Mouse (Mus musculus) brain, embryonic 18.5 days (tissue): ENCODE results near the gene Otub1.

ENCODE experiments used
- DNase-seq: peaks from one replicate; pipeline ENCODE4 v3.0.0-alpha.2; 2012; ENCODE audit warnings: low read depth, low spot score

Otub1 gene

GRCm38 (mm10) chr19:7177804-7178511 lies 28.2 kb downstream of the Otub1 start:
- DNase-seq = no peak

GRCm38 (mm10) chr19:7176041-7176696 lies 29.9 kb downstream of the Otub1 start:
- DNase-seq = no peak

GRCm38 (mm10) chr19:7172051-7172866 lies 33.9 kb downstream of the Otub1 start:
- DNase-seq = peak; percentile 67

- DNase-seq = no peak
Observed at GRCm38 (mm10) chr19:7171447-7171846, 34.7 kb downstream of the Otub1 start.

- no peak for DNase-seq
Observed at GRCm38 (mm10) chr19:7170916-7171315, 35.2 kb downstream of the Otub1 start.

- DNase-seq = no peak
Observed at GRCm38 (mm10) chr19:7168423-7168822, 37.7 kb downstream of the Otub1 start.

- no peak for DNase-seq
Observed at GRCm38 (mm10) chr19:7166767-7167166, 39.3 kb downstream of the Otub1 start.

GRCm38 (mm10) chr19:7166200-7166711 lies 39.9 kb downstream of the Otub1 start:
- DNase-seq = no peak

- no peak for DNase-seq
Observed at GRCm38 (mm10) chr19:7165509-7166199, 40.5 kb downstream of the Otub1 start.

- no peak for DNase-seq
Observed at GRCm38 (mm10) chr19:7164820-7165323, 41.2 kb downstream of the Otub1 start.

- no peak for DNase-seq
Observed at GRCm38 (mm10) chr19:7164238-7164637, 41.9 kb downstream of the Otub1 start.

GRCm38 (mm10) chr19:7161064-7161463 lies 45.1 kb downstream of the Otub1 start:
- DNase-seq = no peak

- no peak for DNase-seq
Observed at GRCm38 (mm10) chr19:7160151-7160906, 45.8 kb downstream of the Otub1 start.

GRCm38 (mm10) chr19:7157734-7158133 lies 48.4 kb downstream of the Otub1 start:
- no peak for DNase-seq

GRCm38 (mm10) chr19:7155196-7155595 lies 50.9 kb downstream of the Otub1 start:
- no peak for DNase-seq

- no peak for DNase-seq
Observed at GRCm38 (mm10) chr19:7153232-7153631, 52.9 kb downstream of the Otub1 start.

- no peak for DNase-seq
Observed at GRCm38 (mm10) chr19:7151927-7152653, 54.0 kb downstream of the Otub1 start.

GRCm38 (mm10) chr19:7151300-7151926 lies 54.7 kb downstream of the Otub1 start:
- DNase-seq = no peak

- DNase-seq = no peak
Observed at GRCm38 (mm10) chr19:7149158-7149685, 56.9 kb downstream of the Otub1 start.
